ENCODE assay signal across 18 mouse cellular contexts in the genomic region with DNA sequence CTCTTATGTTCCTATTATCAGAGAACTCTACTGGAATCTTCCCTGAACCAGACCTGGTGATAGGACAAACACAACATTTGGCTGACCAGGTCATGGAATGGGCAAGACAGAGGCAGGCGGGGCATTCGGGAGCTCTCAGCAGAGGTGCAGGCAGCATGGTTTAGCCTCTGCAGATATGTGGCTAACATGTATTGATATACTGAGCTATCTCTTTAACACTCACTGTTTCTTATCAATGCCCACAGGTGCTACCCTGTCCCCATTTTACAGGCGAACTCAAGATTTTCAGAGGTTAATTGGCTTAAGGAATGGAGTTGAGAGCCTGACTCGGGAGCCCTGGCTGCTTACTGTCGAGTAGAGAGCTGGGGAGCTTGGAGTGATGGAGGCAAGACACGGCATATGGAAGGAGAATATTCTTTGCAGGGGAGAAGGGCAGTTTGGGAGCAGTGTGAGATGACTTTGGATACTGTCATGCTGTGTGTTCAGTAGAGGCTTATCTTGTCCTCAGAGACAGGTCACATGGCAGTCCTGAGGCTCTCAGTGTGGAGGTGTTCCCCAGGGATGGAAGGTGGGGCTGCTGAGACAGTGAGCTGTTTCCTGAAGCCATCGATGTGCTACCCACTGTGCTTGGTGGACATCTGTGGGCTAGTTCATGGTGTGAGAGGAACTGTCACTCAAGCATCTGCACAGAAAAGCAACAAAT.
"Had no signal": no experiment of that assay in that cellular context is flagged by ENCODE, and none has a peak within 500 bp of the region (broad histone marks: within the 10 kb centered on the region; RNA-seq: fewer than 3 reads in every experiment).

No protein-coding gene starts in this region.

- ATAC-seq: intestine, embryonic 15.5 days had no signal

- H3K27me3 ChIP-seq: intestine, embryonic 15.5 days; kidney, embryonic 15.5 days; lung, embryonic 15.5 days; stomach, embryonic 15.5 days had no signal

- H3K9ac ChIP-seq: intestine, embryonic 15.5 days; kidney, embryonic 15.5 days; lung, embryonic 15.5 days; stomach, embryonic 15.5 days had no signal

- DNase-seq: kidney, adult 11 months; kidney, adult 8-10 months; kidney, postnatal 10 days; kidney, postnatal 36 days; layer of hippocampus, postnatal 36 days; lung, adult 18-20 months; lung, postnatal 10 days; lung, postnatal 36 days; midbrain, embryonic 14.5 days; retina, postnatal 1 day; right cerebral cortex, postnatal 25 days; spleen, adult 18-20 months; thymus, postnatal 36 days had no signal

- H3K9me3 ChIP-seq: intestine, embryonic 15.5 days; kidney, embryonic 15.5 days; lung, embryonic 15.5 days; stomach, embryonic 15.5 days had no signal

- H3K4me3 ChIP-seq: intestine, embryonic 15.5 days; kidney, embryonic 15.5 days; left cerebral cortex, adult 2 months; lung, embryonic 15.5 days; stomach, embryonic 15.5 days had no signal

- H3K4me1 ChIP-seq: intestine, embryonic 15.5 days; kidney, embryonic 15.5 days; lung, embryonic 15.5 days; stomach, embryonic 15.5 days had no signal

- H3K36me3 ChIP-seq: intestine, embryonic 15.5 days; kidney, embryonic 15.5 days; lung, embryonic 15.5 days; stomach, embryonic 15.5 days had no signal

- H3K4me2 ChIP-seq: intestine, embryonic 15.5 days; kidney, embryonic 15.5 days; lung, embryonic 15.5 days; stomach, embryonic 15.5 days had no signal

- H3K27ac ChIP-seq: intestine, embryonic 15.5 days; kidney, embryonic 15.5 days; left cerebral cortex, adult 2 months; lung, embryonic 15.5 days; stomach, embryonic 15.5 days had no signal
